In genomic region chr15:101315832-101316231, GRCm38 (mm10) we compare ENCODE assay signal across 8 mouse cellular contexts. TPM values are rescaled to one million over a fixed set of nuclear protein-coding genes. Genes with fewer than 3 reads are reported as not detected.
A peak's percentile ranks its signal among the peaks of the same experiment; 100 is the strongest.
DNase-seq lines count a peak whose midpoint lies in the region; ATAC-seq and TF ChIP-seq lines count a peak whose summit lies in the region.

No protein-coding gene starts in this region.

- peak overlapping the region; percentile 47 for H3K4me2 ChIP-seq in hindbrain, postnatal 0 days (ENCODE audit: low read depth, low read length)

- peak overlapping the region; percentile 64 for H3K27ac ChIP-seq in gastrocnemius, adult 2 months
- H3K27ac ChIP-seq in hindbrain, postnatal 0 days: no peak overlapping the region

- peak; percentile 96 for TF ChIP-seq CTCF in gastrocnemius, adult 2 months (IDR thresholded peaks at IDR 0.05)
- peak; percentile 94 for TF ChIP-seq CTCF in hindbrain, postnatal 0 days (IDR thresholded peaks at IDR 0.05; ENCODE audit: low read depth)

- H3K4me1 ChIP-seq in hindbrain, postnatal 0 days (ENCODE audit: insufficient read depth, low read length): peaks cover 3% of the 10 kb centered on the region; the same call in 1 of the 2 replicates

- no peak overlapping the region for H3K9ac ChIP-seq in hindbrain, postnatal 0 days (replicated peaks; ENCODE audit: low read length)

- intact Hi-C loops in gastrocnemius, adult 2 months (cut with DNase I): loop anchor here (2.0 to 5.0 kb wide), 3 partner anchors 31 to 94 kb away; partner anchors contain the start of genes Atg101 and Grasp

- peak; percentile 90 for ATAC-seq in hindbrain, postnatal 0 days

- H3K9me3 ChIP-seq in hindbrain, postnatal 0 days (ENCODE audit: low read length): no peaks in the 10 kb centered on the region

- whole genome bisulfite sequencing in hindbrain, postnatal 0 days: 3% methylated on average over 11 of the region's 11 CpGs

- no peaks in the 10 kb centered on the region for H3K27me3 ChIP-seq in hindbrain, postnatal 0 days (ENCODE audit: insufficient read depth, low read length)

- peak; percentile 97 for DNase-seq in ZHBTc4 (ENCODE audit: low read depth, low spot score)
- peak; percentile 78 to 90 for DNase-seq in cerebellum, postnatal 4 days (ENCODE audit: low spot score in 2 of 2)
- DNase-seq in gastrocnemius, adult 2 months: peak; percentile 92
- DNase-seq in hindbrain, postnatal 0 days (ENCODE audit: low spot score): peak; percentile 92
- DNase-seq in left cerebral cortex, adult 18-20 months (ENCODE audit: low spot score in 2 of 2): peak; percentile 90 to 91
- peak; percentile 94 for DNase-seq in lung, postnatal 4 days
- peak; percentile 93 for DNase-seq in retina, postnatal 1 day
- DNase-seq in thymus, postnatal 4 days: peak; percentile 91

- H3K36me3 ChIP-seq in hindbrain, postnatal 0 days (ENCODE audit: insufficient read depth, low read length): no peaks in the 10 kb centered on the region

- peak overlapping the region; percentile 66 for H3K4me3 ChIP-seq in gastrocnemius, adult 2 months
- peak overlapping the region; percentile 17; the same call in 1 of the 2 replicates for H3K4me3 ChIP-seq in hindbrain, postnatal 0 days (ENCODE audit: low read length)

RNA-seq across cellular contexts. Expression of gene 6030408B16Rik, which starts 22.8 kb away (rescaled TPM):
- under 1 TPM; 0.20 to 0.36 TPM for total RNA-seq in gastrocnemius, adult 2 months (2021)
- total RNA-seq in hindbrain, postnatal 0 days (2014; rRNA removed): not detected in 2 replicates
- polyA plus RNA-seq in hindbrain, postnatal 0 days (2015; fragmentation: Nextera tagmentation; extraction: Ambion mirVana): 0.15 and 0.30 TPM in 2 replicates
- under 1 TPM; 0.40 to 0.42 TPM for total RNA-seq in left cerebral cortex, adult 18-20 months (2021)

RNA-seq across cellular contexts. Expression of gene Atg101, which starts 31.8 kb away (rescaled TPM):
- 10 to 100 TPM; 23.7 to 32.4 TPM for total RNA-seq in gastrocnemius, adult 2 months (2021)
- total RNA-seq in hindbrain, postnatal 0 days (2014; rRNA removed): 44.1 and 52.3 TPM in 2 replicates
- 69.1 and 75.3 TPM in 2 replicates for polyA plus RNA-seq in hindbrain, postnatal 0 days (2015; fragmentation: Nextera tagmentation; extraction: Ambion mirVana)
- total RNA-seq in left cerebral cortex, adult 18-20 months (2021): 10 to 100 TPM; 45.5 to 53.6 TPM

RNA-seq across cellular contexts. Expression of gene Krt80, which starts 54.1 kb away (rescaled TPM):
- total RNA-seq in gastrocnemius, adult 2 months (2021): 1 to 10 TPM; 1.6 to 2.5 TPM
- total RNA-seq in hindbrain, postnatal 0 days (2014; rRNA removed): 0.43 and 1.2 TPM in 2 replicates
- 0.30 and 0.33 TPM in 2 replicates for polyA plus RNA-seq in hindbrain, postnatal 0 days (2015; fragmentation: Nextera tagmentation; extraction: Ambion mirVana)
- total RNA-seq in left cerebral cortex, adult 18-20 months (2021): 1 to 10 TPM; 2.2 to 3.3 TPM
